Mouse (Mus musculus): ENCODE results near the gene Zmynd8.

Gene Zmynd8

GRCm38 (mm10) chr2:165833468-165833867, 65.3 kb downstream of the Zmynd8 start:
- peak; percentile 40 for DNase-seq (ENCODE audit: low spot score)

DNA sequence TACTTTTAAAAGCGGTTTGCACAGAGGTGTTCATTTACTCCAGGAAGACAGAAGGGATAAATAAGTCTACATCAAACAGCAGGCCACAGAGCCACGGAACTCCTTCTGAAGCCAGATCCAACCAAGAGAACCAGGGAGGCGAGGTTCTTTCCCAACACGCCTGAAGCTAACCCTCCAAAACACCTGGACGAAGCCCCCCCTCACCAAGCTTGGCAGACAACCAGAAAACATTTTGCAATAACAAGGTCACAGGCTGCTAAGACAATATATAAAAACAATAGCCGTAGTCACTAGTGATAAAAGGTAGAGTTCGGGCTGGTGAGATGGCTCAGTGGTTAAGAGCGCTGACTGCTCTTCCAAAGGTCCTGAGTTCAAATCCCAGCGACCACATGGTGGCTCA, 66.1 kb downstream of the Zmynd8 start:
- no peak for DNase-seq (ENCODE audit: low spot score)

- no peak for DNase-seq (ENCODE audit: low spot score)
Observed at GRCm38 (mm10) chr2:165832295-165832694, 66.5 kb downstream of the Zmynd8 start.

DNA sequence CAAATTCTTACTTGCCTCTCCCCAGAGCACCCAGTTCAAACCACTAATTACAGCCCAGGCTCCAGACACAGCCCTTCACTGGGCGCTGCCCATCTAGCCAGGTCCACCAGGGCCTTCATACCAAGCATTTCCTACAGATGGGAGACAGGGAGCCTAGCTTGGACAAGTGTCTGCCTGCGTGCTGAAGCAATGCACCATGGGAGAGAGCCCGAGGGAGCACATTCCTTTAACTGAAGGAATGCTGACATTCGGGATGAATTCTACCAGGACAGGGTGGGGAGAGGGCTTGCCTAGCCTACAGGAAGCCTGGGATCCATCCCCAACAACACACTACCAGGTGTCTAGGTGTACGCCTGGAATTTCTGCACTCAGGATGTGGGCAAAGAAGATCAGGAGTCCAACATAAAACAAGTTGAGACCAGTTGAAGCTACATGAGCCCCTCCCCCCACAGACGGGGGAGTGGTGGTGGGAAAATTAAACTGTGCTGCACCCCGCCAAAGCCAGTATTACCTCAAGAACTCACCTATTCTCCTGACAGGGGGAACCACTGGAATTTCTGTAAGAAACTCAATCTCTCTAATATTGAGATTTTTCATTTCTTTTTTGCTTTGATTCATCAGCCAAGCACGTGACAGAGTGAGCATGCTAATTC, 67.1 kb downstream of the Zmynd8 start:
- no peak for DNase-seq (ENCODE audit: low spot score)

- no peak for DNase-seq (ENCODE audit: low spot score)
Observed at GRCm38 (mm10) chr2:165828770-165829169, 70.0 kb downstream of the Zmynd8 start.

DNA sequence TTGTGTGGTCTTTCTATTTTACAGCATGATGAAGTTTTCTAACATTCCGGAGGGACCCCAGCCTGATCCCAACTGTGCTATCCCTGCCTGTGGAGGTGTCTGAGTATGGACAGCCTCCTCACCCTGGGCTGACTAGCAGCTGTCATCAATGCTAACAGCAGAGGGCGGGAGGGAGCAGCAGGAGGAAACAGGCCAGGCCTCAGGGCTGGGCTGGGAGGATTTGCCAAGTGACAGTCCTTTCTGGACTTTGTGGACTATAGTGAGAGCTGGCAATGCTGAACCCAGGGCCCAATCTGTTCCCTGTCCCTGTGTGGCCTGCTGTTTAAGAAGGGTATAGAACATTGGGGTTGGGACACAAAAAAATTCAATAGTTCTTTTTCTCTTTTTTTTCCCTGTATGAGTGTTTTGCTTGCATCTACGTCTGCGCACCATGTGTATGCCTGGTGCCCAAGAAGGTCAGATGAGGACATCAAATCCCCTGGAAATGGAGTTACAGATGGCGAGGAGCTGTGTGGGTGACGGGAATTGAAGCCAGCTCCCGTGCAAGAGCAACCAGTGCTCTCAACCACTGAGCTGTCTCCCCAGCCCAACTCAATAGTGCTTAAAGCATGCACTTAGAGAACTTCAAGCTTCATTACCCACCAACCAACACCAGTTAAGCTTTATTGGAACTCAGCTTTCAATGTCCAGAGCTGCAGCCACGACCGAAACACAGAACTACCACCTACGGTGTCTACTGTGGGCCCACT, 72.7 kb downstream of the Zmynd8 start:
- peak; percentile 71 for DNase-seq (ENCODE audit: low spot score)

DNA sequence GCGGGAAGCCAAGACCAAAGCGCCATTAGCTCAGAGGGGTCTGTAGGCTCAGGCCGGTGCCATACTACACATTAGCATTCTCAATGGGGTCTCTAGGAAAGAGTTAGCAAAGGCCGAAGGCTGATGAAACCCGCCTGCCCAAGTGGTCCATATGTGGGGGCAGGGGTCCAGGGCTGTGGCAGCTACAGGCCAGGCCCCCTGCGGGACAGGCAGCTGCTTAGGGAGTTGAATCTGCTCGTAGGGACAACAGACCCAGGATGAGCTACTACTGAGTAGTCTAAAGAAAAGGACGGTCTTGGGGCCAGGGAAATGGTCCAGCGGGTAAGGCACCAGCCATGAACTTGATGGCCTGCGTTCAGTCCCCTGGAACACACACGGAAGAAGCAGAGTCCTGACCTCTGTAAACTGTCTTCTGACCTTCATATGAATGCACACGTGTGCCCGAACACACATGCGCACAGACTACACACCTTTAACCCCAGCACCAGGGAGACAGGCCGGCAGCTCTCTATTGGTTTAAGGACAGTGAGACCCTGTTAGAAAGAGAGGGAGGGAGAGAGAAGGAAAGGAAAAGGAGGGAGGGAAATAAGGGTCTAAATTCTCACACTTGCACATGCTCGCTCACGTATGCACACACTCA, 73.4 kb downstream of the Zmynd8 start:
- no peak for DNase-seq (ENCODE audit: low spot score)

DNA sequence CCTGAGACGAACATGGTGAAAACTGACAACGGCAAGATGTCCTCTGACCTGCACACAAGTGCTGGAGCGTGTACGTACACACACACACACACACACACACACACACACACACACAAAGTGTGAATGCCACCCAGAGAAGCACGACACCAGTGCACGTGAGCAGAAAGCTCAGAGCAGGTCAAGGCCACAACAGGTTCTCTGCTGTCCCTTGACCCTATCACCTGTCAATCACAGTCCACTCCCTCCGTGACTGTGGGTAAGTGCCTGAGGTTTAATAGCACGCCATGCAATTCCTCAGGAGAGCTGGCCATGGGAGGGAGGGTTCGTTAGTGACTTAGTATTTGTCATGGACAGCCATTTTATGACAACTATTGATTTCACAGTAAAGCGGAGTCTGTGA, 74.0 kb downstream of the Zmynd8 start:
- no peak for DNase-seq (ENCODE audit: low spot score)

DNA sequence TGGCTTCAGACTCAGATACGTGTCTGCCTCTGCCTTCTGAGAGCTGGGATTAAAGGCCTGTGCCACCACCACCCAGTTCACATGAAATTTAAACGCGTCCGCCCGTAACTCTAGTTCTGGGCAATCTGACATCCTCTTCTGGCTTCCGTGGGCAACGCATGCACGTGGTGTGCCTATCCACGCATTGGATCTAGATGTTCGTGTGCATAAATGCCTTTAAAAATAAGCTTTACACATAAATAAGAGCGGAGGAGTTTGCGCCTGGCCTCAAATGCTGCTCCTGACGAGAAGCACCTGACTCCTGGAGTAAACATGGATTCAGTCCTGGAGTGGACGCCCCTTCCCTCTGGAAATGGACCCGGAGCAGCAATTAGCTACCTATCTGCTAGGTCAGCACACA, 76.3 kb downstream of the Zmynd8 start:
- DNase-seq (ENCODE audit: low spot score) = no peak

DNA sequence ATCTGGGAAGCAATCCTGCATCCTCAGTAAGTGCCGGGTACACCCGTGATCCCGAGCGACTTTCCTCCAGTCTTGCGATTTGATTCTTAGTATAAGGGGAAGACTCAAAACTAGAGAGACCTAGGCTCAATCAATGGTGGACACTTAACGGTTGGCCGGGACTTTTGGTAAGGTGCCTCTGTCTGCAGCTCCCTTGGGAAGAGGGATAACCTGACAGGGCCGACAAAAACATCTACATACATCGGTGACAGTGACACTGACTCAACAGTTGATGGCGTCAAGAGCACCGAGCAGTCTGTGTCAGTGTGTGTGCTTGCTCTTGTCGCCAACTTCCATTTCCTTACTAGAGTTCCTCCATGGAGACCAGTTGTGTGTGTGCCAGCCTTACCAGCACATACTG, 77.1 kb downstream of the Zmynd8 start:
- DNase-seq (ENCODE audit: low spot score) = no peak

- no peak for DNase-seq (ENCODE audit: low spot score)
Observed at GRCm38 (mm10) chr2:165820504-165821095, 78.2 kb downstream of the Zmynd8 start.

- DNase-seq (ENCODE audit: low spot score) = no peak
Observed at GRCm38 (mm10) chr2:165820073-165820472, 78.7 kb downstream of the Zmynd8 start.

- DNase-seq (ENCODE audit: low spot score) = peak; percentile 92
Observed at GRCm38 (mm10) chr2:165818985-165819948, 79.5 kb downstream of the Zmynd8 start.

GRCm38 (mm10) chr2:165818570-165818969, 80.2 kb downstream of the Zmynd8 start:
- no peak for DNase-seq (ENCODE audit: low spot score)

GRCm38 (mm10) chr2:165817437-165817836, 81.4 kb downstream of the Zmynd8 start:
- no peak for DNase-seq (ENCODE audit: low spot score)

DNA sequence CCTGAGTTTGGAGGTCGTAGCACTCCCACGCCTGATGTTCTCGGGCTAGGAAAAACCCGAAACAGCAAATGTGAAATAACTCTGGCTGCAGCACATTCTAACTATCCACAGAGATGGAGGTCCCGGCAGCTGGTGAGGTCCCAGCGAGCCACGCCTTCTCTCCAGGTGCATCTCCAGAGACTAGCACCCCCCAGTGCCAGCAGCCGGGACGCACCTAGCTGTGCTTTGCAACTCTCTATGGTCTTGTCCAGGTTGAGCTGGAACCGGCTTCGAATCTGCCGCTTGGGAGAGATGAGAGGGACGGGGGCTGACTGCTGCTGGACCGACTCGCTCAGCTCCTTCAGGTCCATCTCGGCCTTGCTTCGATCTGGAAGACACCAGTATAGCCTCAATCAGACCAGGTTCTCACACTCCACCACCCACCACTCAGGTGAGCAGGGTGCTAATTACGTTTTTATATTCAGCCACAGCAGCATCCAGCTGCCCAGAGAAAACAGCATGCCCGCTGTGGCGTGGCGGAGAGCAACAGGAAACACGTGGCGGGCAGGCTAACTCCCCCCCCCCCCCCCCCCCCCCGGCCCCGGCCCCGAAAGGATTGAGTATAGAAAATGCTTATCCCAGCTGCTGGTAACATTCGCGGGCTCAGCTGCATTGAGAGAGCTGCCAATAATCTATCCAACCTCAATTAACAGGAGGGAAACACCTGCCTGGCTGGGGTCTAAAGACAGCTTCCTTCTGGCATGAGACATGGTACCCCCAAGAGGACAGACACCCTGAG, 83.5 kb downstream of the Zmynd8 start:
- no peak for DNase-seq (ENCODE audit: low spot score)

GRCm38 (mm10) chr2:165812889-165813288, 85.9 kb downstream of the Zmynd8 start:
- no peak for DNase-seq (ENCODE audit: low spot score)

- DNase-seq (ENCODE audit: low spot score) = peak; percentile 55
Observed at GRCm38 (mm10) chr2:165811536-165811935, 87.3 kb downstream of the Zmynd8 start.

GRCm38 (mm10) chr2:165809901-165810477, 88.8 kb downstream of the Zmynd8 start:
- no peak for DNase-seq (ENCODE audit: low spot score)

DNA sequence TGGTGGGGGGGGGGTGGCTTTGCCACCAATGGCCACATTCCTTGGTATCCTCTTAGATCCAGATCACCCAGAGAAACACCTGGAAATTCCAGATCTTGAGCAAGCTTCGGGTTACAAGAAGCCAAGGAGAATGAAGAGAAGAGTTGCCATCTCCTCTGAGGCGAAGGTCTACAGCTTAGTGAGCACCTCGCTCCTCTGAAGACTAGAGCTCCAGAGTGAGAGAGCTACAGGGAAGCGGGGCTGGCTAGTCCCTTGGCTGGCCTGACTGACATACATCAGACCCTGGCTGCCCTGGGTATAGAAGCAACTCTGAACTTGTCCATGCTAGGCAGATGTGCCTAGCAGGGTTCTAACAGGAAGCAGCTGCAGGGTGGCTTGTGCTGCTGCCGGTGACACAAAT, 89.7 kb downstream of the Zmynd8 start:
- no peak for DNase-seq (ENCODE audit: low spot score)
